Mouse (Mus musculus) forebrain, embryonic 10.5 days (tissue): ENCODE measurements around the gene Sh3bgr. TPM values are rescaled to one million over a fixed set of nuclear protein-coding genes. Genes with fewer than 3 reads are reported as not detected.

Experiments used
- DNase-seq: peaks from one replicate; pipeline ENCODE4 v3.0.0-alpha.2; 2017; ENCODE audit warnings: low spot score; ENCODE audit errors: extremely low spot score
- H3K27ac ChIP-seq: fragments of 300-500 bp; sonication (generic); 2 replicates; pipeline ENCODE4 v1.5.1; 2016; ENCODE audit warnings: mild to moderate bottlenecking
- H3K27me3 ChIP-seq: fragments of 300-500 bp; sonication (generic); 2 replicates; pipeline ENCODE4 v1.6.1; 2016; ENCODE audit warnings: mild to moderate bottlenecking; ENCODE audit not compliant: poor library complexity, severe bottlenecking
- H3K36me3 ChIP-seq: fragments of 300-500 bp; sonication (generic); replicated peaks from 2 replicates; pipeline ENCODE4 v1.6.1; 2016; ENCODE audit warnings: mild to moderate bottlenecking, moderate library complexity
- H3K4me1 ChIP-seq: fragments of 300-500 bp; sonication (generic); 2 replicates; pipeline ENCODE4 v1.6.1; 2016
- H3K4me3 ChIP-seq: fragments of 300-500 bp; sonication (generic); 2 replicates; pipeline ENCODE4 v1.5.1; 2016; ENCODE audit warnings: mild to moderate bottlenecking, moderate library complexity
- H3K9me3 ChIP-seq: fragments of 300-500 bp; sonication (generic); 2 replicates; pipeline ENCODE4 v1.6.1; 2016; ENCODE audit warnings: mild to moderate bottlenecking, moderate library complexity
- WGBS: fragments of 180-500 bp; shearing (Covaris S2); methylation state at CpG from one replicate; pipeline ENCODE4 v1.1.7; 2016; 5-methylcytosine and 5-hydroxymethylcytosine counted together
- polyA plus RNA-seq: library from polyadenylated mRNA; unstranded; fragments of >200 nt; fragmentation: Nextera tagmentation; extraction: Ambion mirVana; gene quantifications from 2 replicates; pipeline ENCODE4 v1.2.1, GENCODE M21; 2016

Gene Sh3bgr
- polyA plus RNA-seq, 1 experiment from 2014 or later, result 1.3 TPM

GRCm38 (mm10) chr16:96271736-96272135 lies 71.5 kb downstream of the Sh3bgr start:
- DNase-seq, result no peak
- WGBS, result 91% methylated on average over 2 of the region's 2 CpGs
- Histone ChIP-seq H3K27ac (no peak overlapping the region), H3K27me3 (peaks cover 5% of the 10 kb centered on the region; the same call in 1 of the 2 replicates), H3K4me3 (no peak overlapping the region), H3K4me1 (no peaks in the 10 kb centered on the region; the same call in 1 of the 2 replicates), H3K9me3 (no peaks in the 10 kb centered on the region), H3K36me3 (no peaks in the 10 kb centered on the region)

GRCm38 (mm10) chr16:96272929-96273619 lies 72.8 kb downstream of the Sh3bgr start:
- H3K27ac ChIP-seq, result no peak overlapping the region
- H3K36me3 ChIP-seq, result no peaks in the 10 kb centered on the region
- 75% methylated on average over 14 of the region's 14 CpGs for WGBS
- no peak overlapping the region for H3K4me3 ChIP-seq
- H3K27me3 ChIP-seq, result peaks cover 18% of the 10 kb centered on the region; the same call in 1 of the 2 replicates
- no peak for DNase-seq
- H3K4me1 ChIP-seq, result no peaks in the 10 kb centered on the region; the same call in none of the 2 replicates
- no peaks in the 10 kb centered on the region for H3K9me3 ChIP-seq

- WGBS, result 69% methylated on average over 3 of the region's 3 CpGs
- Histone ChIP-seq H3K27ac (no peak overlapping the region), H3K9me3 (no peaks in the 10 kb centered on the region), H3K36me3 (no peaks in the 10 kb centered on the region), H3K4me3 (no peak overlapping the region), H3K4me1 (peaks cover 32% of the 10 kb centered on the region), H3K27me3 (peaks cover 51% of the 10 kb centered on the region)
- no peak for DNase-seq
Observed at GRCm38 (mm10) chr16:96276596-96276995, 76.3 kb downstream of the Sh3bgr start.

Other genes starting within 250 kb of the Sh3bgr start
- gene Psmg1, start 209.5 kb upstream of the Sh3bgr start, polyA plus RNA-seq, result 106 and 116 TPM in 2 replicates
- 138 and 143 TPM in 2 replicates for gene Brwd1, start 117.9 kb upstream of the Sh3bgr start, polyA plus RNA-seq
- gene Hmgn1, start 72.7 kb upstream of the Sh3bgr start, polyA plus RNA-seq, result 851 and 879 TPM in 2 replicates
- gene Wrb, start 55.0 kb upstream of the Sh3bgr start, polyA plus RNA-seq, result 127 and 128 TPM in 2 replicates
- 1.0 and 1.1 TPM in 2 replicates for gene Lca5l, start 8.2 kb upstream of the Sh3bgr start, polyA plus RNA-seq
- gene B3galt5, start 35.4 kb downstream of the Sh3bgr start, polyA plus RNA-seq, result 0.10 and 0.11 TPM in 2 replicates
- not detected in 2 replicates for gene Itgb2l, start 243.2 kb downstream of the Sh3bgr start, polyA plus RNA-seq